Mouse (Mus musculus) G1E (cell line): ENCODE measurements around the gene Trcg1. TPM values are rescaled to one million over a fixed set of nuclear protein-coding genes. Genes with fewer than 3 reads are reported as not detected.
A peak's percentile ranks its signal among the peaks of the same experiment; 100 is the strongest.

Source experiments
- ATAC-seq: 2 replicates; pipeline ENCODE4 v1.8.0; 2016; ENCODE audit warnings: mild to moderate bottlenecking; ENCODE audit not compliant: insufficient number of reproducible peaks, poor library complexity, low FRiP score, severe bottlenecking; ENCODE audit errors: extremely low read depth
- DNase-seq: peaks from one replicate; pipeline ENCODE4 v3.0.0; 2012; ENCODE audit warnings: low spot score
- H3K27me3 ChIP-seq: 2 replicates; pipeline ENCODE4 v1.6.1; 2012; ENCODE audit warnings: mild to moderate bottlenecking, low read length, inconsistent platforms; ENCODE audit not compliant: insufficient read depth
- H3K36me3 ChIP-seq: replicated peaks from 2 replicates; pipeline ENCODE3; 2012; ENCODE audit warnings: mild to moderate bottlenecking, inconsistent platforms
- H3K4me1 ChIP-seq: 2 replicates; pipeline ENCODE4 v1.6.1; 2012; ENCODE audit warnings: low read depth, low read length, inconsistent platforms, mixed read lengths; ENCODE audit not compliant: insufficient read depth
- H3K4me3 ChIP-seq: 2 replicates; pipeline ENCODE4 v1.5.1; 2012; ENCODE audit warnings: low read depth, mild to moderate bottlenecking, inconsistent platforms, low read length, moderate library complexity, mixed read lengths
- H3K9me3 ChIP-seq: replicated peaks from 2 replicates; pipeline ENCODE4 v1.6.1; 2012; ENCODE audit warnings: inconsistent platforms
- CTCF ChIP-seq: IDR thresholded peaks from 2 replicates; pipeline ENCODE4 v1.5.1; 2012; ENCODE audit warnings: low read depth, low read length, inconsistent platforms, mixed read lengths
- GATA1 ChIP-seq: IDR thresholded peaks from 2 replicates; pipeline ENCODE4 v1.6.1; 2012; ENCODE audit warnings: borderline replicate concordance, low read length, inconsistent platforms, mixed read lengths
- GATA2 ChIP-seq: IDR thresholded peaks from 2 replicates; pipeline ENCODE4 v1.6.1; 2012; ENCODE audit warnings: low read depth, low read length, inconsistent platforms, borderline replicate concordance
- POLR2AphosphoS5 ChIP-seq: IDR thresholded peaks from 2 replicates; pipeline ENCODE4 v1.6.1; 2012; ENCODE audit warnings: low read depth, low read length, inconsistent platforms; ENCODE audit not compliant: insufficient replicate concordance
- TAL1 ChIP-seq: conservative IDR thresholded peaks from 2 replicates; pipeline ENCODE4 v1.6.1; 2012; ENCODE audit warnings: low read depth, low read length, inconsistent platforms, mixed read lengths
- polyA plus RNA-seq: library from polyadenylated mRNA; stranded (reverse); fragments of >175 nt; gene quantifications from 2 replicates; pipeline ENCODE4 v1.2.3, GENCODE M21; 2012
- total RNA-seq, 2 experiments: library from RNA; stranded (forward) in 1 of 2; stranded (reverse) in 1 of 2; fragments of 200-1000 nt in 1 of 2; fragments of >200 nt in 1 of 2; fragmentation: Nextera tagmentation in 1 of 2; gene quantifications; 2 replicates each; pipeline ENCODE4 v1.2.3; 2014 to 2017

The Trcg1 gene
- total and polyA plus RNA-seq, 3 experiments = 0.16 TPM; not detected in 2

DNA sequence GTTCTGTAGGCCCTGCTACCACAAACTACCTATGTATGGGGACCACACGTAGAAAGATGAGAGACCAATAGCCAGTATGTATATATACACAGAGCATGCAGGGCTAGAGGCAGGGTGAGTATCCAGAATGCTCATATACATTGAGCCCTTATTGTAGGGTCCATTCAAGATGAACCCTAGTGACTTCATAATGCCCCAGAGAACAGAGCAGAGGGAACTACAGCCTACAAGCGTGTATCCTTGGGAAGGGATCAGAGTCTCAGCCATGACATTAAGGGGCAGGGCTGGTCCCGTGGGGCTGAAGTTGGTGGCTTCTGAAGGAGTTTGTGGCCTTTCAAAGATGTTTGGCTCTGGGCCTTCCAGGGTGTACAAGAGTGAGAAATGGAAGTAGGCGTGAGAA lies 13.7 kb downstream of the Trcg1 start:
- TF ChIP-seq TAL1 (no peak), GATA2 (no peak), POLR2AphosphoS5 (no peak), CTCF (no peak), GATA1 (no peak)
- DNase-seq = no peak
- no peak for ATAC-seq
- H3K9me3 ChIP-seq = no peaks in the 10 kb centered on the region
- H3K27me3 ChIP-seq = peaks cover 4% of the 10 kb centered on the region; the same call in 1 of the 2 replicates
- H3K36me3 ChIP-seq = peaks cover 67% of the 10 kb centered on the region
- no peak overlapping the region for H3K4me3 ChIP-seq
- H3K4me1 ChIP-seq = peaks cover 74% of the 10 kb centered on the region

DNA sequence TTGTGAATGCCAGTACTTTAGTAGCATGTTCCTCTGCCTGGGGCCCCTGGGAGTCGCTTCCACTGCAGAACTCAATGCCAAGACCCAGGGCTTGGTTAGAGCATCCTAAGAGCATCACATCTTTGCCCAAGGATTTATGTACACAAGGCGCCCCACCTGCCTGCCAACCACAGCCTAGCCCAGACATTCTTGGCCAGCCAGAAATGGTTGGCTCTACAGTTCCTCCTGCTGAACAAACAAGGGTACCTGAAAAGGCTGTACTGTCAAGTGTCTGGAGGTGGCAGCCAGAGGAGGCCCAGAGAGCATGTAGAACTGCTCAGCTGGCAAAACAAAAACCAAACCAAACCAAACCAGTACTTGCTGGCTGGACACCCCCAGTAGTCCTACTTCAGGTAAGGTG lies 14.8 kb downstream of the Trcg1 start:
- TF ChIP-seq GATA2 (no peak), TAL1 (no peak)
- Histone ChIP-seq H3K9me3 (no peaks in the 10 kb centered on the region), H3K27me3 (no peaks in the 10 kb centered on the region), H3K4me1 (peaks cover 84% of the 10 kb centered on the region), H3K36me3 (peaks cover 78% of the 10 kb centered on the region), H3K4me3 (no peak overlapping the region)
- ATAC-seq = no peak
- DNase-seq = no peak

DNA sequence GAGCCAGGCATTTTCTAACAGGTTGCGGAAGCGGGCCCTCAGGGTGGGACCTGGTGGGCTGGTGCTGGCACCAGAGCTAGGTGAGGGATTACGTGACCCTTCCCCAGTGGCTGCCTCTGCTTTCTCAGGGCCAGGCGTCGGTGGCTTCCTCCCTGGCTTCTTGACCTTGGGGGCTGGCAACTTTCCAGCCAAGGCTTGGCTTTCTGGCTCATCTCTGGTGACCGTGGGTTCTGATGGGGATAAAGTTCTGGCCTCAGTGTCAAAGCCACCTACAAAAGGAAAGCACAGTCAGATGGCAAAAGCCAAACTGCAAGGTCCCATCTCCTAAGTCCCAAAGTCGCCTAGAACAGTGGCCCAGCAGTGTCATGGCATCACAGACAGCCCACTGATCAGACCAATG lies 17.7 kb downstream of the Trcg1 start:
- peaks cover 100% of the 10 kb centered on the region for H3K36me3 ChIP-seq
- peaks cover 90% of the 10 kb centered on the region for H3K4me1 ChIP-seq
- no peaks in the 10 kb centered on the region for H3K27me3 ChIP-seq
- H3K9me3 ChIP-seq = no peaks in the 10 kb centered on the region
- TF ChIP-seq TAL1 (no peak), GATA2 (no peak), POLR2AphosphoS5 (no peak), GATA1 (no peak), CTCF (no peak)
- DNase-seq (no peak), ATAC-seq (no peak)
- no peak overlapping the region for H3K4me3 ChIP-seq

DNA sequence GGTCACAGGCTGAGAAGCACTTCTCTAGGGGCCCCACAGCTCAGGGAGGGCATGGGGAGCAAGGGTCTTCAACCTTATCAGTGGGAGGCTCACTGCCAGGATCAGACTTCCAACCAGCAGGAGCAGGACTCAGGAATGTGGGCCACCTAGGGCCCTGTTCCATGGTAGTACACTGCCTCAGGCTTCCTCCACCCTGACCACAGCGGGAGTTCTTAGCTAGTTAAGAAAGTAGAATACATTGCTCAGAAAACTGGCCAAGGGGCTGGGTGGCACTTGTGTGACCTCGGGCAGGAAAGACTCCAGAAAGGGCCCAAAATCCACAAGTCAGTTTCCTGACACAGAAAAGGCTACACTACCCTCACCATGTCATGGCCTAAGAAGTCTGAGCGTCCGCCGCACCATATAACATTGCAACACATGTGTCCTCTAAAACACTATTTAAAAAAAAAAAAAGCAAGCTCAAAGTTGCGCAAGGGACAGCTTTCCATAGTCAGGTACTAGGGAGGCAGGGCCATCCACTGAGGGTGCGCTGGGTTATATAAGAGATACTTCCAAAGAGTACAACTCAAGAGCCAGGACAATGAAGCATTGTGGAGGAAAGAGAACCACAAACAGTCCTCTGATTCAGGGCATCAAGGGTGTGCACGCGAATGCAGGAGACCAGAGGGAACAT lies 18.6 kb downstream of the Trcg1 start:
- ATAC-seq (no peak), DNase-seq (no peak)
- Histone ChIP-seq H3K27me3 (no peaks in the 10 kb centered on the region), H3K9me3 (no peaks in the 10 kb centered on the region), H3K36me3 (peaks cover 99% of the 10 kb centered on the region), H3K4me1 (peaks cover 90% of the 10 kb centered on the region), H3K4me3 (no peak overlapping the region)
- no peak for TF ChIP-seq GATA2
- TF ChIP-seq CTCF = no peak
- no peak for TF ChIP-seq GATA1
- no peak for TF ChIP-seq TAL1
- no peak for TF ChIP-seq POLR2AphosphoS5

DNA sequence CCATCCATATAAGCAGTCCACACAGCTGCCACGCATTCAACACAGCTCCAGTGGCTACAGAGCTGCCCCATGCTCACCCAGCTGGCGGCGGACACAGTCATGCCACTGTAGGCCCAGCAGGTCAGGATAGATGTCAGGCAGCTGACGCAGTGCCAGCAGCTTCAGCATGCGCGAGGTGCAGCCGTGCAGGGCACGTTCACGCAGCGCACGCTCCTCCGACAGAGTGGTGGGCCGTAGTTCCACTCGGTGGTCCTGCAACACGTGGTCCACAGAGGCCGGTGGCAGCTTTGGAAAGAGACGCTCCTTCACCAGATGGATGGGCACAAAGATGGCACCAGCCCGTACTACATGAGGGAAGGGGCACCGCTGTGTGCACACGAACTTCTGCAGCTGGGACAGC lies 20.0 kb downstream of the Trcg1 start:
- Histone ChIP-seq H3K4me3 (peak overlapping the region; percentile 61), H3K4me1 (peaks cover 94% of the 10 kb centered on the region), H3K27me3 (no peaks in the 10 kb centered on the region), H3K9me3 (no peaks in the 10 kb centered on the region), H3K36me3 (peaks cover 98% of the 10 kb centered on the region)
- ATAC-seq = no peak
- no peak for DNase-seq
- TF ChIP-seq CTCF (no peak), GATA1 (no peak), POLR2AphosphoS5 (no peak), GATA2 (no peak)

DNA sequence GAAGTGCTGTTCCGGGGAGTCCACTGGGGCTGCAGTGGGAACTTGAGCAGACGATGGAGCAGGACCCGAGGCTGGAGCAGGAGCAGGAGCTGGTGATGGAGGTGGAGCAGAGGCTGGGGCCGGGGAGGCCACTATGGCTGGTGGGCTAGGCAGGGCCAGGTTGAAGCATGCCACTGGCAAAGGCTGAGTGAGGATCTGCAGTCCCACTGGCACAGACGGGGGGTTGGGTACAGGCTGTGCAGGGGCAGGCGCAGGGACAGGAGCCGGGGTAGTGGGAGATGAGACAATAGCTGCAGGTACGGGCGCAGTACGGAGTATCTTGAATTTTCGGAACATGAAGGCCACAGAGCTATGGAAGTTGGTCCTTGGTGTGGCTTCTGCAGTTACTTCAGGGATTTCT lies 20.5 kb downstream of the Trcg1 start:
- DNase-seq = no peak
- peaks cover 89% of the 10 kb centered on the region for H3K4me1 ChIP-seq
- H3K27me3 ChIP-seq = no peaks in the 10 kb centered on the region
- H3K36me3 ChIP-seq = peaks cover 95% of the 10 kb centered on the region
- peak overlapping the region; percentile 61; the same call in 1 of the 2 replicates for H3K4me3 ChIP-seq
- no peaks in the 10 kb centered on the region for H3K9me3 ChIP-seq
- no peak for ATAC-seq
- no peak for TF ChIP-seq GATA1
- TF ChIP-seq TAL1 = no peak
- no peak for TF ChIP-seq GATA2
- no peak for TF ChIP-seq POLR2AphosphoS5
